Mouse (Mus musculus): ENCODE measurements around the gene Ift140.
A peak's percentile ranks its signal among the peaks of the same experiment; 100 is the strongest.

- peak; percentile 35 to 51 (median 36) for TF ChIP-seq CTCF (IDR thresholded peaks at IDR 0.05 in 2 of 3, conservative IDR thresholded peaks at IDR 0.05 in 1 of 3; ENCODE audit: control insufficient read depth in 1 of 3, insufficient read depth in 1 of 3, low read depth in 2 of 3, low read length in 3 of 3, poor library complexity in 1 of 3, severe bottlenecking in 1 of 3)
- TF ChIP-seq KAT2A (conservative IDR thresholded peaks at IDR 0.05; ENCODE audit: low read depth, low read length), result no peak
- no peak for TF ChIP-seq ZC3H11A (IDR thresholded peaks at IDR 0.05; ENCODE audit: low read depth, low read length)
- no peak for TF ChIP-seq USF1 (IDR thresholded peaks at IDR 0.05; ENCODE audit: low read depth, low read length)
- TF ChIP-seq MXI1 (IDR thresholded peaks at IDR 0.05; ENCODE audit: low read depth, low read length), result no peak
- no peak for TF ChIP-seq BHLHE40 (IDR thresholded peaks at IDR 0.05; ENCODE audit: borderline replicate concordance, low read depth, low read length)
- TF ChIP-seq POLR2A (IDR thresholded peaks at IDR 0.05; ENCODE audit: control insufficient read depth in 1 of 2, insufficient read depth in 1 of 2, low read depth in 1 of 2, low read length in 2 of 2, poor library complexity in 1 of 2), result no peak
- no peak for TF ChIP-seq UBTF (IDR thresholded peaks at IDR 0.05; ENCODE audit: borderline replicate concordance, insufficient read depth, low read depth, low read length)
- no peak for TF ChIP-seq ZNF384 (IDR thresholded peaks at IDR 0.05; ENCODE audit: low read depth, low read length)
Measured at GRCm38 (mm10) chr17:25109578-25109977, 93.7 kb downstream of the Ift140 start.

Measured in MEL (cell line).